Mouse (Mus musculus): ENCODE data around the gene Tns3. TPM values are rescaled to one million over a fixed set of nuclear protein-coding genes. Genes with fewer than 3 reads are reported as not detected.

Tns3 gene
- total and polyA plus RNA-seq, 3 experiments: not detected

DNA sequence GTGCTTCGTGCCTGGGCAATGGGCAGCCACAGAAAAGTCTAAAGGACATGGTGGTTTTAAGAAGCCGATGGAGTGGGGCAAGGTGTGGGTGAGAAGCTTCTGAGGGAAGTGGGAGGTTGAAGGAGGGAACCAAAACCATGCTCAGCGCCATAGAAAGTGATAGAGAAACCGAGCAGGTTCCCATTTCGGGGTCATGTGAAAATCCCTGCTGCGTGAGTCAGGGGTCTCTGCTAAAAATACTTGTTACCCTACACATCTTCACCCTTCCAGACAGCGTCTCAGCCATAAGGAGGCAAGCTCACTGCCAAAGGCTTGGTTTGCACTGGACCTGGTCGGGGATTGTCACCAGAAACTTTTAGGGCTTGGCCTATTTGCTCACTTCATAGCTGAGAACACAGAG is 24.6 kb upstream of the Tns3 start:
- Histone ChIP-seq H3K4me3 (ENCODE audit: control insufficient read depth in 1 of 2, insufficient read depth in 1 of 2, low read depth in 2 of 2, low read length in 2 of 2) (no peak overlapping the region), H3K36me3 (ENCODE audit: control insufficient read depth in 1 of 2, insufficient read depth in 2 of 2, low read length in 2 of 2) (no peaks in the 10 kb centered on the region), H3K4me1 (ENCODE audit: control insufficient read depth in 1 of 2, insufficient read depth in 2 of 2, low read length in 2 of 2) (no peaks in the 10 kb centered on the region), H3K9me3 (replicated peaks; ENCODE audit: insufficient read depth, low read length) (no peaks in the 10 kb centered on the region), H3K27ac (ENCODE audit: control insufficient read depth, low read depth, low read length) (no peak overlapping the region), H3K27me3 (ENCODE audit: control insufficient read depth in 1 of 2, insufficient read depth in 2 of 2, low read length in 2 of 2) (no peaks in the 10 kb centered on the region), H3K79me2 (ENCODE audit: control insufficient read depth, insufficient read depth, low read length, poor library complexity) (no peaks in the 10 kb centered on the region), H3K9ac (ENCODE audit: control insufficient read depth, low read depth, low read length, poor library complexity, severe bottlenecking) (no peak overlapping the region)
- no peak for DNase-seq (ENCODE audit: low read depth, low spot score)
- TF ChIP-seq NRF1 (IDR thresholded peaks at IDR 0.05; ENCODE audit: insufficient read depth, low read depth, low read length, poor library complexity, severe bottlenecking) (no peak), E2F4 (IDR thresholded peaks at IDR 0.05; ENCODE audit: borderline replicate concordance, low read depth, low read length) (no peak), POLR2A (IDR thresholded peaks at IDR 0.05; ENCODE audit: control insufficient read depth in 1 of 2, insufficient read depth in 1 of 2, low read depth in 1 of 2, low read length in 2 of 2, poor library complexity in 1 of 2) (no peak), MXI1 (IDR thresholded peaks at IDR 0.05; ENCODE audit: low read depth, low read length) (no peak), UBTF (IDR thresholded peaks at IDR 0.05; ENCODE audit: borderline replicate concordance, insufficient read depth, low read depth, low read length) (no peak)

- H3K27me3 ChIP-seq (ENCODE audit: control insufficient read depth in 1 of 2, insufficient read depth in 2 of 2, low read length in 2 of 2): no peaks in the 10 kb centered on the region
- H3K9ac ChIP-seq (ENCODE audit: control insufficient read depth, low read depth, low read length, poor library complexity, severe bottlenecking): no peak overlapping the region
- no peaks in the 10 kb centered on the region for H3K79me2 ChIP-seq (ENCODE audit: control insufficient read depth, insufficient read depth, low read length, poor library complexity)
- no peak for DNase-seq (ENCODE audit: low read depth, low spot score)
- no peaks in the 10 kb centered on the region for H3K9me3 ChIP-seq (replicated peaks; ENCODE audit: insufficient read depth, low read length)
- TF ChIP-seq NRF1 (IDR thresholded peaks at IDR 0.05; ENCODE audit: insufficient read depth, low read depth, low read length, poor library complexity, severe bottlenecking) (no peak), ELF1 (IDR thresholded peaks at IDR 0.05; ENCODE audit: low read depth, low read length) (no peak), MAFK (IDR thresholded peaks at IDR 0.05; ENCODE audit: borderline replicate concordance, low read depth, low read length) (no peak), CHD2 (IDR thresholded peaks at IDR 0.05; ENCODE audit: low read length) (no peak), ETS1 (IDR thresholded peaks at IDR 0.05; ENCODE audit: low read depth, low read length) (no peak), MAZ (IDR thresholded peaks at IDR 0.05; ENCODE audit: low read depth, low read length) (no peak), ZMIZ1 (IDR thresholded peaks at IDR 0.05; ENCODE audit: low read depth, low read length) (no peak), SIN3A (IDR thresholded peaks at IDR 0.05; ENCODE audit: low read length) (no peak)
- H3K27ac ChIP-seq (ENCODE audit: control insufficient read depth, low read depth, low read length): no peak overlapping the region
- H3K4me1 ChIP-seq (ENCODE audit: control insufficient read depth in 1 of 2, insufficient read depth in 2 of 2, low read length in 2 of 2): no peaks in the 10 kb centered on the region
- no peaks in the 10 kb centered on the region for H3K36me3 ChIP-seq (ENCODE audit: control insufficient read depth in 1 of 2, insufficient read depth in 2 of 2, low read length in 2 of 2)
- H3K4me3 ChIP-seq (ENCODE audit: control insufficient read depth in 1 of 2, insufficient read depth in 1 of 2, low read depth in 2 of 2, low read length in 2 of 2): no peak overlapping the region
These were observed 22.2 kb upstream of the Tns3 start for GRCm38 (mm10) chr11:8686501-8686900.

GRCm38 (mm10) chr11:8686061-8686460 is 21.7 kb upstream of the Tns3 start:
- H3K4me1 ChIP-seq (ENCODE audit: control insufficient read depth in 1 of 2, insufficient read depth in 2 of 2, low read length in 2 of 2): no peaks in the 10 kb centered on the region
- no peak for DNase-seq (ENCODE audit: low read depth, low spot score)
- H3K79me2 ChIP-seq (ENCODE audit: control insufficient read depth, insufficient read depth, low read length, poor library complexity): no peaks in the 10 kb centered on the region
- H3K27me3 ChIP-seq (ENCODE audit: control insufficient read depth in 1 of 2, insufficient read depth in 2 of 2, low read length in 2 of 2): no peaks in the 10 kb centered on the region
- no peak overlapping the region for H3K9ac ChIP-seq (ENCODE audit: control insufficient read depth, low read depth, low read length, poor library complexity, severe bottlenecking)
- TF ChIP-seq CHD2 (IDR thresholded peaks at IDR 0.05; ENCODE audit: low read length) (no peak), ETS1 (IDR thresholded peaks at IDR 0.05; ENCODE audit: low read depth, low read length) (no peak), TAL1 (IDR thresholded peaks at IDR 0.05; ENCODE audit: low read length) (no peak), ZMIZ1 (IDR thresholded peaks at IDR 0.05; ENCODE audit: low read depth, low read length) (no peak), HCFC1 (IDR thresholded peaks at IDR 0.05; ENCODE audit: low read depth, low read length) (no peak), MYC (IDR thresholded peaks at IDR 0.05; ENCODE audit: low read depth, low read length) (no peak), JUND (IDR thresholded peaks at IDR 0.05; ENCODE audit: low read depth, low read length) (no peak), SMC3 (IDR thresholded peaks at IDR 0.05; ENCODE audit: low read depth, low read length) (no peak), ZC3H11A (IDR thresholded peaks at IDR 0.05; ENCODE audit: low read depth, low read length) (no peak), MEF2A (IDR thresholded peaks at IDR 0.05; ENCODE audit: extremely low read depth, insufficient replicate concordance, low read depth, low read length, poor library complexity, severe bottlenecking) (no peak), KAT2A (conservative IDR thresholded peaks at IDR 0.05; ENCODE audit: low read depth, low read length) (no peak), TCF12 (IDR thresholded peaks at IDR 0.05; ENCODE audit: low read depth, low read length) (no peak), SIN3A (IDR thresholded peaks at IDR 0.05; ENCODE audit: low read length) (no peak), POLR2AphosphoS2 (IDR thresholded peaks at IDR 0.05; ENCODE audit: low read length) (no peak), CHD1 (IDR thresholded peaks at IDR 0.05; ENCODE audit: low read depth, low read length) (no peak), MAX (IDR thresholded peaks at IDR 0.05; ENCODE audit: low read length) (no peak), NRF1 (IDR thresholded peaks at IDR 0.05; ENCODE audit: insufficient read depth, low read depth, low read length, poor library complexity, severe bottlenecking) (no peak), MAZ (IDR thresholded peaks at IDR 0.05; ENCODE audit: low read depth, low read length) (no peak)
- H3K4me3 ChIP-seq (ENCODE audit: control insufficient read depth in 1 of 2, insufficient read depth in 1 of 2, low read depth in 2 of 2, low read length in 2 of 2): no peak overlapping the region
- H3K9me3 ChIP-seq (replicated peaks; ENCODE audit: insufficient read depth, low read length): no peaks in the 10 kb centered on the region
- no peaks in the 10 kb centered on the region for H3K36me3 ChIP-seq (ENCODE audit: control insufficient read depth in 1 of 2, insufficient read depth in 2 of 2, low read length in 2 of 2)
- no peak overlapping the region for H3K27ac ChIP-seq (ENCODE audit: control insufficient read depth, low read depth, low read length)

Data from MEL (cell line).